Mouse (Mus musculus): Measurements from ENCODE around the gene Abi3bp. TPM values are rescaled to one million over a fixed set of nuclear protein-coding genes. Genes with fewer than 3 reads are reported as not detected.

Gene Abi3bp
- total and polyA plus RNA-seq, 3 experiments, result 0.03 TPM; not detected in 2

DNA sequence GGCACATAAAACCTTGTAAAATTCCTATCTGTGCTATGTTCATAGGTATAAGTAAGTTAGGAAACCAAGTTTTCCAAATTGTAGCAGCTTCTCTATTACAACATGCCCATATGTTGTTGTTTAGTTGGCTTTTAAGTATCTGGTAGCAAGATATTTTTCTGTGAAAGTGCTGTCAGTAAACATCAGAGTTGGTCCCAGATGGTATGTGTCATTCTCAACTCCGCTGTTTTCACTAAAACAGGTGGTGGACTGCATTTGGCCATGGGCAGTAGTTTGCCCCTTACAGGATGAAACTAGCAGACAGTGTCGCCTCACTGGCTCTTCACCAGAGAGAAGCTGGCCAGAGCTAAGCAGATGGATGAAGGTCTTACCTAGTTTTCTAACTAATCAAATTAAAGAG, 26.3 kb downstream of the Abi3bp start:
- H3K9me3 ChIP-seq (replicated peaks; ENCODE audit: insufficient read depth, low read length), result no peaks in the 10 kb centered on the region
- H3K27ac ChIP-seq (ENCODE audit: control insufficient read depth, low read depth, low read length), result no peak overlapping the region
- no peak for DNase-seq (ENCODE audit: low read depth, low spot score)
- H3K36me3 ChIP-seq (ENCODE audit: control insufficient read depth in 1 of 2, insufficient read depth in 2 of 2, low read length in 2 of 2), result no peaks in the 10 kb centered on the region
- H3K27me3 ChIP-seq (ENCODE audit: control insufficient read depth in 1 of 2, insufficient read depth in 2 of 2, low read length in 2 of 2), result peaks cover 0 to 2% of the 10 kb centered on the region in 2 experiments; a peak in 1 of 4 replicates
- H3K79me2 ChIP-seq (ENCODE audit: control insufficient read depth, insufficient read depth, low read length, poor library complexity), result no peaks in the 10 kb centered on the region
- H3K9ac ChIP-seq (ENCODE audit: control insufficient read depth, low read depth, low read length, poor library complexity, severe bottlenecking), result no peak overlapping the region
- H3K4me1 ChIP-seq (ENCODE audit: control insufficient read depth in 1 of 2, insufficient read depth in 2 of 2, low read length in 2 of 2), result no peaks in the 10 kb centered on the region
- no peak overlapping the region for H3K4me3 ChIP-seq (ENCODE audit: control insufficient read depth in 1 of 2, insufficient read depth in 1 of 2, low read depth in 2 of 2, low read length in 2 of 2)
- TF ChIP-seq CHD2 (IDR thresholded peaks at IDR 0.05; ENCODE audit: low read length), result no peak
- TF ChIP-seq CTCF (IDR thresholded peaks at IDR 0.05 in 2 of 3, conservative IDR thresholded peaks at IDR 0.05 in 1 of 3; ENCODE audit: control insufficient read depth in 1 of 3, insufficient read depth in 1 of 3, low read depth in 2 of 3, low read length in 3 of 3, poor library complexity in 1 of 3, severe bottlenecking in 1 of 3), result no peak
- TF ChIP-seq RCOR1 (IDR thresholded peaks at IDR 0.05; ENCODE audit: low read depth, low read length), result no peak
- no peak for TF ChIP-seq HCFC1 (IDR thresholded peaks at IDR 0.05; ENCODE audit: low read depth, low read length)
- TF ChIP-seq NRF1 (IDR thresholded peaks at IDR 0.05; ENCODE audit: insufficient read depth, low read depth, low read length, poor library complexity, severe bottlenecking), result no peak
- no peak for TF ChIP-seq E2F4 (IDR thresholded peaks at IDR 0.05; ENCODE audit: borderline replicate concordance, low read depth, low read length)
- TF ChIP-seq UBTF (IDR thresholded peaks at IDR 0.05; ENCODE audit: borderline replicate concordance, insufficient read depth, low read depth, low read length), result no peak
- TF ChIP-seq MAX (IDR thresholded peaks at IDR 0.05; ENCODE audit: low read length), result no peak
- no peak for TF ChIP-seq USF1 (IDR thresholded peaks at IDR 0.05; ENCODE audit: low read depth, low read length)
- TF ChIP-seq GABPA (IDR thresholded peaks at IDR 0.05; ENCODE audit: low read depth, low read length), result no peak
- no peak for TF ChIP-seq ELF1 (IDR thresholded peaks at IDR 0.05; ENCODE audit: low read depth, low read length)
- no peak for TF ChIP-seq TBP (IDR thresholded peaks at IDR 0.05; ENCODE audit: low read depth, low read length)
- no peak for TF ChIP-seq BHLHE40 (IDR thresholded peaks at IDR 0.05; ENCODE audit: borderline replicate concordance, low read depth, low read length)
- TF ChIP-seq ZMIZ1 (IDR thresholded peaks at IDR 0.05; ENCODE audit: low read depth, low read length), result no peak
- no peak for TF ChIP-seq GATA1 (IDR thresholded peaks at IDR 0.05; ENCODE audit: low read depth, low read length)
- no peak for TF ChIP-seq MYC (IDR thresholded peaks at IDR 0.05; ENCODE audit: low read depth, low read length)
- TF ChIP-seq MXI1 (IDR thresholded peaks at IDR 0.05; ENCODE audit: low read depth, low read length), result no peak

DNA sequence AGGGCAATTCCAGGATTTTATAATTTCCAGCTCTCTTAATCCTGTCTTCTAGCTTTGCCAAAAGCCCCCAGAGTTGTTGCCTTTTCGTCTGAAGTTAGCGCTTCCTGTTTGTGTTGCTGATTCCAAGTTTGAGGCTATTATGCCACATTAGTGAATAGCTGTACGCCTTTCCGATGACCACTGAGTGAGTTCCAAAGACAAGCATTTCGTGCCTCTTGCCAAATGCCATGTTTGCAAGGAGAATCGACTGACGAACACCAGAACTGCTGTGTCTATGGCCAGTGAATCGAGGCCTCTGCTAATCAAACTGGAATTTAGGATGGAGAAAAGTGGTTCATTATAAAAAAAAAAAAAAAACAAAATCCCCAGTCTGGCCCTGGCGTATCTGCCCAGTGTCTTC, 40.3 kb downstream of the Abi3bp start:
- H3K79me2 ChIP-seq (ENCODE audit: control insufficient read depth, insufficient read depth, low read length, poor library complexity), result no peaks in the 10 kb centered on the region
- no peak for TF ChIP-seq TAL1 (IDR thresholded peaks at IDR 0.05; ENCODE audit: low read length)
- no peak for TF ChIP-seq NELFE (IDR thresholded peaks at IDR 0.05; ENCODE audit: low read depth, low read length)
- no peak for TF ChIP-seq POLR2AphosphoS5 (IDR thresholded peaks at IDR 0.05; ENCODE audit: borderline replicate concordance, low read depth, low read length)
- TF ChIP-seq GATA1 (IDR thresholded peaks at IDR 0.05; ENCODE audit: low read depth, low read length), result no peak

More for the DNA sequence above, 40.3 kb downstream of the Abi3bp start:
- no peaks in the 10 kb centered on the region for H3K36me3 ChIP-seq (ENCODE audit: control insufficient read depth in 1 of 2, insufficient read depth in 2 of 2, low read length in 2 of 2)
- H3K4me3 ChIP-seq (ENCODE audit: control insufficient read depth in 1 of 2, insufficient read depth in 1 of 2, low read depth in 2 of 2, low read length in 2 of 2), result no peak overlapping the region
- H3K4me1 ChIP-seq (ENCODE audit: control insufficient read depth in 1 of 2, insufficient read depth in 2 of 2, low read length in 2 of 2), result no peaks in the 10 kb centered on the region
- no peak overlapping the region for H3K27ac ChIP-seq (ENCODE audit: control insufficient read depth, low read depth, low read length)
- no peak overlapping the region for H3K9ac ChIP-seq (ENCODE audit: control insufficient read depth, low read depth, low read length, poor library complexity, severe bottlenecking)
- H3K27me3 ChIP-seq (ENCODE audit: control insufficient read depth in 1 of 2, insufficient read depth in 2 of 2, low read length in 2 of 2), result peaks cover 2 to 7% of the 10 kb centered on the region in 2 experiments
- no peaks in the 10 kb centered on the region for H3K9me3 ChIP-seq (replicated peaks; ENCODE audit: insufficient read depth, low read length)
- no peak for DNase-seq (ENCODE audit: low read depth, low spot score)
